Mouse (Mus musculus) c-Kit-positive CD71-negative TER-119-negative erythroid progenitor cells, embryonic 14.5 days (primary cell): ENCODE measurements around the gene Gm21854.
"Not testable (repeated sequence)": the region's sequence is repeated elsewhere in the genome, so short reads cannot be mapped to it uniquely, and the experiment has no call there.

Experiments
- DNase-seq: peaks from one replicate; pipeline ENCODE4 v3.0.0-alpha.2; 2013; ENCODE audit warnings: low read depth

Gm21854 gene

DNA sequence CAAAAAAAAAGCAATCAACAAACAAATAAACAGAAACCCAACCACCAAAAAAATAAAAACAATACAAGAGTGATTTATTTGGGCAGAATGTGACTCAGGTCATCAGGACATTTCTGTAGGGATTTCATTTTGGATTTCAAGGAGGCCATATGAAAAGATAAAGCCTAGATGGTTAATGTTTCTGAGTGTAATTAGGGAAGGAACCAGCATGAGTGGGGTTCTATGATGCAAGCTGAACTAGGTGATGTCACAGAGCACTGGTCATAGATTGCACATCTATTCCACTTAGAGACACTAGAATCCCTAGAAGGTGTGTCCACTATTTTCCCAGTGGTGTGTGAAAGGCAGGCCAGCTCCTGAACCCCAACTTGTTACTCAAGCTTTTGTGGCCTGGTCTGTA is at the start of gene Gm21854:
TSS of gene Gm21854 (plus strand) at position 301 of the 400 bp plus-strand sequence.
- DNase-seq = not testable (repeated sequence)
